Mouse (Mus musculus) lung, adult 2 months (tissue): ENCODE results near the gene Pgm1.

Experiments used
- CTCF ChIP-seq: fragments of 200-500 bp; IDR thresholded peaks from 2 replicates; pipeline ENCODE4 v1.5.1; 2011; ENCODE audit warnings: mild to moderate bottlenecking, low read length, control low read depth; ENCODE audit not compliant: insufficient read depth
- POLR2A ChIP-seq: fragments of 200-500 bp; IDR thresholded peaks from 2 replicates; pipeline ENCODE4 v1.6.1; 2011; ENCODE audit warnings: low read depth, mild to moderate bottlenecking, control low read depth, low read length, borderline replicate concordance; ENCODE audit errors: extremely low read depth

DNA sequence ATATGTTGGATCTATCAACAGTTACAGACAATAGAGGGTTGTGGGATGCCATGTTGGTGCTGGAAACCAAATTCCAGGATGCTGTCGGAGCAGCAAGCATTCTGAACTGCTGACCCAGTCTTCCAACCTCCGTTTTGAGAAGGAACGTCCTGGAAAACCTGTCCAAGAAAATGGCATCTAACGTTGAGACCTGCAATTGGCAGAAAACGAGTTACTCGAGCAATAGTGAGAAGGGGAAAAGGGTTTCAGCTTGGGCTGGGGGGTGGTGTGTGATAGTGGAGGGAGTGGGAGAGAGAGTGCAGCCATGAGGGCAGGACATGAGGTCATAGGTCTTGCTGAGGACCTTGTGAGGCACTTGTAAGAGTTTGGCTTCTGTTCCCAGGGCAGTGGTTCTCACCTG lies 105.8 kb downstream of the Pgm1 start:
- TF ChIP-seq CTCF (no peak), POLR2A (no peak)
